Mouse (Mus musculus): Measurements from ENCODE around the gene Klf3.

GRCm38 (mm10) chr5:64861471-64862199 lies 58.4 kb downstream of the Klf3 start:
- no peak for TF ChIP-seq CTCF (IDR thresholded peaks at IDR 0.05; ENCODE audit: low read depth, low read length)
- peak; percentile 7 for TF ChIP-seq POLR2A (IDR thresholded peaks at IDR 0.05; ENCODE audit: insufficient read depth, low read length)

All from ES-Bruce4 (cell line).